Mouse (Mus musculus): ENCODE results near the gene Vmn1r39. TPM values are rescaled to one million over a fixed set of nuclear protein-coding genes. Genes with fewer than 3 reads are reported as not detected.
"Not testable (repeated sequence)": the region's sequence is repeated elsewhere in the genome, so short reads cannot be mapped to it uniquely, and the experiment has no call there.

Vmn1r39 gene
- total RNA-seq (2021) = not detected in 2 replicates
- long read RNA-seq, experiment 1 = 0 reads
- long read RNA-seq, experiment 2 = 0 reads

GRCm38 (mm10) chr6:66810509-66810908 is at the start of gene Vmn1r39:
Gene Vmn1r39 (minus strand): TSS chr6:66810609.
- no peak for DNase-seq

- no peak for DNase-seq
These were observed 49.0 kb upstream of the Vmn1r39 start for GRCm38 (mm10) chr6:66859391-66859790.

- DNase-seq = no peak
These were observed 47.9 kb upstream of the Vmn1r39 start for GRCm38 (mm10) chr6:66858356-66858755.

- DNase-seq = no peak
These were observed 45.8 kb upstream of the Vmn1r39 start for GRCm38 (mm10) chr6:66856236-66856635.

- no peak for DNase-seq
These were observed 38.5 kb upstream of the Vmn1r39 start for GRCm38 (mm10) chr6:66848936-66849335.

GRCm38 (mm10) chr6:66840631-66841030 is 30.2 kb upstream of the Vmn1r39 start:
- DNase-seq = peak; percentile 41

DNA sequence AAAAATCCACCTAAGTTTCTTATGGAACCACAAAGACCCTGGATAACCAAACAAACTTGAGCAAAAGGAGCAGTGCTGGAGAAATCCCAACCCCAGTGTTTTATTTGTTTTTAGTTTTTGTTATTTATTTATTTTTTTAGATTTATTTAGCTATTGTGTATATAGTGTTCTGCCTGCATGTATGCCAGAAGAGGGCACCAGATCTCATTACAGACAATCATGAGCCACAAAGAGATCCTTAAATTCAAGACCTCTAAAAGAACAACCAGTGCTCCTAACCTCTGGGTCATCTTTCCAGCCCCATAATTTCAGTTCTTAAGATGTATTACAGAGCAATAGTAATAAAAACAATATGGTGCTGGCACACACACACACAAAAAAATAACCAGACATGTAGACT is 26.5 kb upstream of the Vmn1r39 start:
- no peak for DNase-seq

GRCm38 (mm10) chr6:66806311-66806710 is 4.1 kb downstream of the Vmn1r39 start:
- DNase-seq = no peak

DNA sequence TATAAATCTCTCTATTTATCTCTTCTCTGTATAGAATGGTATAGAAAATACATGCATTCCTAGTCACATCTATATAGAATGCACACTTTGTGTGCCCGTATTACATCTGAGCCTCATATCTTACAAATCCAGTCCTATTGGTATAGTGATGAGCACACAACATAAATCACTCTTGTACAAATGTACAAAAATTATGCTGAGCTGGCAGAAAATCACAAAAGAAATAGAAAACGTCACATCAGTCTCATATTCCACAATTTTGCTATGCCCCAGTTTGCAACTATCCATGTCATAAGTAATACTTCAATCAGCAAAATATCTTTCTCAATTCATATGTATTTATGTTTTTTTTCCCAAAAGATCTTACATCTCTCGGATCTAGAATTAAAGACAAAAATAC is 4.7 kb downstream of the Vmn1r39 start:
- DNase-seq = no peak

DNA sequence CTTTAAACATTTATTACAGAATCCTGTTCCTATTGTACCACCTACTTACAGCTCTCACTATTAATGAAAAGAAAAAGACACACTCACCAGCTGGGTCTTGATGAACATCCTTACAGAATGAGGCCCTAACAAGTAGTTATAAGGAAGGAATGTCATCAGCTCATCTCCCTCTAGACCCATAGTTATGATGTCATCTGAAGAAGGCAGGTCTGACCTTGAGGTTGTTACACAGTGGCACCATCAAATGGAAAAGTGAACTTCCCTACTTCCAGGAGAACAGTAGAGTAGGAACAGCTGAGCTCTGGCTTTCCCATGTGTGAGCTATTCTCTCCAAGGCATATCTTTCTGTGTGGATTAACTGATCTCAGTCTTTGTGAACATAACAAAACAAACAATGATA is 27.9 kb downstream of the Vmn1r39 start, which contains the start of gene Vmn1r38:
Gene Vmn1r38 (minus strand): TSS at position 101 of the 400 bp plus-strand sequence.
- DNase-seq = not testable (repeated sequence)

Other genes starting within 250 kb of the Vmn1r39 start
- not detected in 2 replicates for gene Vmn1r33, start 192.3 kb downstream of the Vmn1r39 start, total RNA-seq (2021)
- not detected in 2 replicates for gene Vmn1r34, start 166.7 kb downstream of the Vmn1r39 start, total RNA-seq (2021)
- gene Vmn1r35, start 124.7 kb downstream of the Vmn1r39 start, total RNA-seq (2021) = not detected in 2 replicates
- not detected in 2 replicates for gene Vmn1r36, start 91.4 kb downstream of the Vmn1r39 start, total RNA-seq (2021)
- gene Vmn1r37, start 81.2 kb downstream of the Vmn1r39 start, total RNA-seq (2021) = not detected in 2 replicates
- not detected in 2 replicates for gene Vmn1r38, start 28.0 kb downstream of the Vmn1r39 start, total RNA-seq (2021)
- gene Gng12, start 85.8 kb upstream of the Vmn1r39 start, total RNA-seq (2021) = 85.3 and 93.6 TPM in 2 replicates
- 15.1 and 25.8 TPM in 2 replicates for gene Gadd45a, start 226.8 kb upstream of the Vmn1r39 start, total RNA-seq (2021)